Mouse (Mus musculus) ES-Bruce4 (cell line): ENCODE results near the gene Scrt2.

ENCODE experiments used
- CTCF ChIP-seq: IDR thresholded peaks from one replicate; pipeline ENCODE4 v1.8.1; 2011; ENCODE audit warnings: low read depth, low read length
- POLR2A ChIP-seq: IDR thresholded peaks from one replicate; pipeline ENCODE4 v1.8.1; 2011; ENCODE audit warnings: low read length; ENCODE audit not compliant: insufficient read depth

GRCm38 (mm10) chr2:152074521-152074920 is 6.8 kb upstream of the Scrt2 start:
- no peak for TF ChIP-seq POLR2A
- TF ChIP-seq CTCF: no peak
